In genomic region chr1:191821326-191822091, GRCm38 (mm10) we compare ENCODE assay signal across 8 mouse cellular contexts. TPM values are rescaled to one million over a fixed set of nuclear protein-coding genes. Genes with fewer than 3 reads are reported as not detected.
DNase-seq lines count a peak whose midpoint lies in the region; ATAC-seq lines count a peak whose summit lies in the region.

Nek2 (plus strand) TSS chr1:191821444.

- no peaks in the 10 kb centered on the region for H3K9me3 ChIP-seq in hindbrain, embryonic 12.5 days (replicated peaks)

- H3K4me2 ChIP-seq in hindbrain, embryonic 12.5 days (replicated peaks): peak within 1 kb of the TSS; percentile 93

- H3K9ac ChIP-seq in hindbrain, embryonic 12.5 days: peak within 1 kb of the TSS; percentile 72

- no peaks in the 10 kb centered on the region; the same call in 1 of the 2 replicates for H3K27me3 ChIP-seq in hindbrain, embryonic 12.5 days

- DNase-seq in Muller cell, postnatal 12 days (ENCODE audit: inconsistent ontology term): peak; percentile 95
- DNase-seq in cerebellum, adult 9-11 months: peak; percentile 93
- peak; percentile 98 to 99 for DNase-seq in frontal cortex, adult 2 months (ENCODE audit: extremely low spot score in 1 of 2, low spot score in 1 of 2)
- DNase-seq in layer of hippocampus, postnatal 14 days (ENCODE audit: low spot score in 2 of 2): peak; percentile 95 to 98
- DNase-seq in lung, postnatal 14 days: peak; percentile 95
- peak; percentile 95 for DNase-seq in retina, adult 2 months (ENCODE audit: low read depth, low spot score)
- peak; percentile 92 to 93 for DNase-seq in thymus, postnatal 36 days

- peak within 1 kb of the TSS; percentile 69 for H3K27ac ChIP-seq in hindbrain, embryonic 12.5 days

- peak within 1 kb of the TSS; percentile 88 for H3K4me3 ChIP-seq in hindbrain, embryonic 12.5 days

- WGBS in hindbrain, embryonic 12.5 days: under 1% methylated on average over 79 of the region's 79 CpGs

- peaks cover 15% of the 10 kb centered on the region for H3K4me1 ChIP-seq in hindbrain, embryonic 12.5 days

- ATAC-seq in hindbrain, embryonic 12.5 days (ENCODE audit: low FRiP score): peak; percentile 95

- H3K36me3 ChIP-seq in hindbrain, embryonic 12.5 days: peaks cover 19% of the 10 kb centered on the region

RNA-seq across cellular contexts. Expression of gene Nek2, which starts in this region (rescaled TPM):
- 0.63 and 0.88 TPM in 2 replicates for polyA plus RNA-seq in frontal cortex, adult 2 months (2012; rRNA removed)
- 26.0 and 29.8 TPM in 2 replicates for polyA plus RNA-seq in hindbrain, embryonic 12.5 days (2016; fragmentation: Nextera tagmentation; extraction: Ambion mirVana)
- 1 to 10 TPM; 1.6 to 2.9 TPM for total RNA-seq in layer of hippocampus, postnatal 14 days (2021)

Comparison
In these comparisons a context has a peak if more than half of its experiments do, and no peak if none do; other contexts are left out.
1. Peak in every context shown above with its lines: DNase-seq, ATAC-seq, H3K4me3 ChIP-seq and H3K27ac ChIP-seq.
2. RNA of gene Nek2 (polyA plus RNA-seq): 26.0 to 29.8 TPM in hindbrain, embryonic 12.5 days; 0.63 to 0.88 TPM in frontal cortex, adult 2 months; every median in the first group is over 10 times any median in the second.
3. Peak in DNase-seq in frontal cortex, adult 2 months; RNA of the gene not detected or under 1 TPM.